ENCODE assay signal across 8 mouse cellular contexts in genomic region chr5:36033531-36034426, GRCm38 (mm10).
DNase-seq lines count a peak whose midpoint lies in the region; ATAC-seq and TF ChIP-seq lines count a peak whose summit lies in the region.

No protein-coding gene starts in this region.

- WGBS in liver, embryonic 12.5 days (ENCODE audit: insufficient replicate concordance), result 37% methylated on average over 8 of the region's 8 CpGs
- 47% methylated on average over 8 of the region's 8 CpGs for WGBS in bone marrow, adult 2 months
- WGBS in forebrain, embryonic 13.5 days, result 41% methylated on average over 8 of the region's 8 CpGs
- WGBS in liver, embryonic 13.5 days (ENCODE audit: insufficient replicate concordance), result 34% methylated on average over 8 of the region's 8 CpGs
- WGBS in olfactory bulb, adult 2 months, result 38% methylated on average over 8 of the region's 8 CpGs

- DNase-seq in liver, result peak; percentile 36
- DNase-seq in kidney, adult 8-10 months, result peak; percentile 15 to 31
- peak; percentile 6 for DNase-seq in liver, embryonic 13.5 days

- H3K4me2 ChIP-seq in liver, embryonic 12.5 days, result no peak overlapping the region
- H3K4me2 ChIP-seq in forebrain, embryonic 13.5 days, result no peak overlapping the region
- H3K4me2 ChIP-seq in liver, embryonic 13.5 days, result no peak overlapping the region

- H3K9ac ChIP-seq in liver, embryonic 12.5 days, result no peak overlapping the region
- 0 out of 2 replicates have a peak overlapping the region, but pooled peaks have one; percentile 21 for H3K9ac ChIP-seq in forebrain, embryonic 13.5 days
- H3K9ac ChIP-seq in liver, embryonic 13.5 days, result no peak overlapping the region

- TF ChIP-seq CTCF in bone marrow, adult 2 months (IDR thresholded peaks at IDR 0.05; ENCODE audit: control insufficient read depth, insufficient read depth, low read length), result 0 out of 2 replicates have a peak, but pooled peaks have one; percentile 31
- TF ChIP-seq CTCF in olfactory bulb, adult 2 months (IDR thresholded peaks at IDR 0.05; ENCODE audit: insufficient read depth, low read depth, low read length), result peak; percentile 34; the same call in 1 of the 2 replicates

- no peak for TF ChIP-seq POLR2A in bone marrow, adult 2 months (IDR thresholded peaks at IDR 0.05; ENCODE audit: borderline replicate concordance, control insufficient read depth, low read depth, low read length)
- no peak for TF ChIP-seq POLR2A in olfactory bulb, adult 2 months (IDR thresholded peaks at IDR 0.05; ENCODE audit: insufficient read depth, low read depth, low read length)

- no peaks in the 10 kb centered on the region for H3K9me3 ChIP-seq in liver, embryonic 12.5 days (replicated peaks)
- no peaks in the 10 kb centered on the region for H3K9me3 ChIP-seq in forebrain, embryonic 13.5 days (replicated peaks)
- H3K9me3 ChIP-seq in liver, embryonic 13.5 days (replicated peaks), result no peaks in the 10 kb centered on the region

- H3K27me3 ChIP-seq in liver, embryonic 12.5 days (replicated peaks), result no peaks in the 10 kb centered on the region
- H3K27me3 ChIP-seq in forebrain, embryonic 13.5 days, result no peaks in the 10 kb centered on the region; the same call in 1 of the 2 replicates
- no peaks in the 10 kb centered on the region for H3K27me3 ChIP-seq in liver, embryonic 13.5 days

- H3K4me3 ChIP-seq in liver, embryonic 12.5 days, result no peak overlapping the region
- no peak overlapping the region for H3K4me3 ChIP-seq in bone marrow, adult 2 months (replicated peaks; ENCODE audit: control insufficient read depth, low read depth, low read length)
- H3K4me3 ChIP-seq in forebrain, embryonic 13.5 days, result no peak overlapping the region
- no peak overlapping the region for H3K4me3 ChIP-seq in liver, embryonic 13.5 days (replicated peaks)
- no peak overlapping the region for H3K4me3 ChIP-seq in olfactory bulb, adult 2 months (ENCODE audit: insufficient read depth, low read depth, low read length)

- ATAC-seq in liver, embryonic 12.5 days, result no peak
- ATAC-seq in forebrain, embryonic 13.5 days, result peak; percentile 73
- ATAC-seq in liver, embryonic 13.5 days (ENCODE audit: low read depth), result no peak
- ATAC-seq in activated CD4-positive, CD25-positive, alpha-beta regulatory T cell, adult 4 months, result no peak

- H3K27ac ChIP-seq in liver, embryonic 12.5 days, result no peak overlapping the region
- H3K27ac ChIP-seq in bone marrow, adult 2 months (ENCODE audit: control insufficient read depth, insufficient read depth, low read depth, low read length, poor library complexity), result no peak overlapping the region
- no peak overlapping the region for H3K27ac ChIP-seq in forebrain, embryonic 13.5 days
- H3K27ac ChIP-seq in liver, embryonic 13.5 days, result no peak overlapping the region
- no peak overlapping the region for H3K27ac ChIP-seq in olfactory bulb, adult 2 months (ENCODE audit: insufficient read depth, low read depth, low read length)

- no peaks in the 10 kb centered on the region for H3K4me1 ChIP-seq in liver, embryonic 12.5 days
- no peaks in the 10 kb centered on the region for H3K4me1 ChIP-seq in bone marrow, adult 2 months (ENCODE audit: control insufficient read depth, insufficient read depth, low read length)
- H3K4me1 ChIP-seq in forebrain, embryonic 13.5 days, result no peaks in the 10 kb centered on the region
- no peaks in the 10 kb centered on the region for H3K4me1 ChIP-seq in liver, embryonic 13.5 days (replicated peaks)
- H3K4me1 ChIP-seq in olfactory bulb, adult 2 months (ENCODE audit: control insufficient read depth, insufficient read depth, low read length), result 0 out of 2 replicates have a peak, but pooled peaks cover 2% of the 10 kb centered on the region

- no peaks in the 10 kb centered on the region for H3K36me3 ChIP-seq in liver, embryonic 12.5 days
- H3K36me3 ChIP-seq in forebrain, embryonic 13.5 days (ENCODE audit: poor library complexity, severe bottlenecking), result no peaks in the 10 kb centered on the region; the same call in 1 of the 2 replicates
- H3K36me3 ChIP-seq in liver, embryonic 13.5 days, result no peaks in the 10 kb centered on the region
